8 mouse cellular contexts compared by ENCODE assay signal in genomic region chr17:48585902-48586359, GRCm38 (mm10).
DNase-seq lines count a peak whose midpoint lies in the region; ATAC-seq and TF ChIP-seq lines count a peak whose summit lies in the region.

No protein-coding gene starts in this region.

- WGBS in kidney, embryonic 14.5 days: 7% methylated on average over 14 of the region's 14 CpGs
- 2% methylated on average over 14 of the region's 14 CpGs for WGBS in heart, postnatal 0 days
- WGBS in liver, embryonic 14.5 days (ENCODE audit: insufficient replicate concordance): 3% methylated on average over 14 of the region's 14 CpGs
- 6% methylated on average over 14 of the region's 14 CpGs for WGBS in stomach, embryonic 16.5 days

- TF ChIP-seq POLR2A in brain, embryonic 14.5 days (IDR thresholded peaks at IDR 0.05; ENCODE audit: borderline replicate concordance, extremely low read depth, insufficient read depth, insufficient read length, poor library complexity, severe bottlenecking): no peak

- DNase-seq in kidney, postnatal 36 days: no peak
- DNase-seq in brain, embryonic 14.5 days (ENCODE audit: low read depth): peak; percentile 80
- peak; percentile 77 for DNase-seq in heart, postnatal 0 days (ENCODE audit: low spot score)
- peak in 2 of 3 experiments; percentile 26 to 41 for DNase-seq in liver, embryonic 14.5 days (ENCODE audit: low read depth in 3 of 3, low spot score in 3 of 3)
- no peak for DNase-seq in right cerebral cortex, adult 18-20 months
- no peak for DNase-seq in gastrocnemius, adult 8-10 months (ENCODE audit: low spot score in 2 of 2)

- no peak for TF ChIP-seq CTCF in brain, embryonic 14.5 days (IDR thresholded peaks at IDR 0.05; ENCODE audit: borderline replicate concordance, extremely low read depth, insufficient read depth, insufficient read length)
- no peak for TF ChIP-seq CTCF in heart, postnatal 0 days (IDR thresholded peaks at IDR 0.05; ENCODE audit: low read depth)
- no peak for TF ChIP-seq CTCF in liver, embryonic 14.5 days (IDR thresholded peaks at IDR 0.05; ENCODE audit: low read depth)

- H3K36me3 ChIP-seq in kidney, embryonic 14.5 days (ENCODE audit: control insufficient read depth, insufficient read depth, low read length): no peaks in the 10 kb centered on the region
- H3K36me3 ChIP-seq in heart, postnatal 0 days (replicated peaks; ENCODE audit: control insufficient read depth, insufficient read depth, low read length): no peaks in the 10 kb centered on the region
- H3K36me3 ChIP-seq in liver, embryonic 14.5 days (replicated peaks; ENCODE audit: control insufficient read depth, insufficient read depth, low read depth): no peaks in the 10 kb centered on the region
- H3K36me3 ChIP-seq in stomach, embryonic 16.5 days (ENCODE audit: control insufficient read depth, insufficient read depth, low read length): no peaks in the 10 kb centered on the region

- peak overlapping the region; percentile 19 for H3K4me3 ChIP-seq in kidney, embryonic 14.5 days (ENCODE audit: low read length)
- H3K4me3 ChIP-seq in heart, postnatal 0 days (ENCODE audit: low read depth, low read length): peak overlapping the region; percentile 37
- peak overlapping the region; percentile 20 to 55; a peak in 3 of 4 replicates for H3K4me3 ChIP-seq in liver, embryonic 14.5 days (ENCODE audit: insufficient read depth in 1 of 2, low read depth in 2 of 2, low read length in 2 of 2)
- H3K4me3 ChIP-seq in stomach, embryonic 16.5 days (replicated peaks; ENCODE audit: low read length): peak overlapping the region; percentile 45

- TF ChIP-seq EP300 in heart, postnatal 0 days (IDR thresholded peaks at IDR 0.05; ENCODE audit: low read depth): no peak
- no peak for TF ChIP-seq EP300 in liver, embryonic 14.5 days (IDR thresholded peaks at IDR 0.05; ENCODE audit: low read depth)

- H3K4me1 ChIP-seq in kidney, embryonic 14.5 days (ENCODE audit: control insufficient read depth, insufficient read depth, low read length): peaks cover 4% of the 10 kb centered on the region; the same call in 1 of the 2 replicates
- H3K4me1 ChIP-seq in heart, postnatal 0 days (ENCODE audit: control insufficient read depth, insufficient read depth): peaks cover 11% of the 10 kb centered on the region; the same call in 1 of the 2 replicates
- peaks cover 0 to under 1% of the 10 kb centered on the region in 2 experiments; a peak in 1 of 4 replicates for H3K4me1 ChIP-seq in liver, embryonic 14.5 days (replicated peaks; ENCODE audit: control insufficient read depth in 2 of 2, insufficient read depth in 2 of 2, low read length in 1 of 2)
- H3K4me1 ChIP-seq in stomach, embryonic 16.5 days (ENCODE audit: control insufficient read depth, insufficient read depth, low read length): no peaks in the 10 kb centered on the region

- no peaks in the 10 kb centered on the region for H3K27me3 ChIP-seq in kidney, embryonic 14.5 days (ENCODE audit: control insufficient read depth, insufficient read depth, low read length)
- H3K27me3 ChIP-seq in heart, postnatal 0 days (ENCODE audit: control insufficient read depth, insufficient read depth, low read length): no peaks in the 10 kb centered on the region
- H3K27me3 ChIP-seq in liver, embryonic 14.5 days (ENCODE audit: control insufficient read depth, insufficient read depth, low read length): no peaks in the 10 kb centered on the region
- no peaks in the 10 kb centered on the region for H3K27me3 ChIP-seq in stomach, embryonic 16.5 days (ENCODE audit: control insufficient read depth, insufficient read depth, low read length)

- H3K27ac ChIP-seq in kidney, embryonic 14.5 days (ENCODE audit: low read depth, low read length): no peak overlapping the region
- peak overlapping the region; percentile 46 for H3K27ac ChIP-seq in heart, postnatal 0 days (ENCODE audit: low read depth)
- H3K27ac ChIP-seq in liver, embryonic 14.5 days: no peak overlapping the region
- H3K27ac ChIP-seq in stomach, embryonic 16.5 days (ENCODE audit: low read length): no peak overlapping the region

- peak; percentile 77 for ATAC-seq in kidney, embryonic 14.5 days (ENCODE audit: low FRiP score, low TSS enrichment)
- peak; percentile 91 for ATAC-seq in heart, postnatal 0 days (ENCODE audit: insufficient read depth, low read depth)
- 0 out of 2 replicates have a peak, but pooled peaks have one; percentile 39 for ATAC-seq in liver, embryonic 14.5 days (ENCODE audit: insufficient read depth)
- peak; percentile 73; the same call in 1 of the 2 replicates for ATAC-seq in stomach, embryonic 16.5 days (ENCODE audit: insufficient read depth, low FRiP score)

- peak overlapping the region; percentile 35; the same call in 1 of the 2 replicates for H3K9ac ChIP-seq in kidney, embryonic 14.5 days (ENCODE audit: low read depth, low read length)
- 0 out of 2 replicates have a peak overlapping the region, but pooled peaks have one; percentile 1 for H3K9ac ChIP-seq in heart, postnatal 0 days (replicated peaks; ENCODE audit: low read depth, low read length)
- peak overlapping the region; percentile 7; the same call in 1 of the 2 replicates for H3K9ac ChIP-seq in liver, embryonic 14.5 days (replicated peaks)
- peak overlapping the region; percentile 64 for H3K9ac ChIP-seq in stomach, embryonic 16.5 days (ENCODE audit: low read length)

- H3K9me3 ChIP-seq in kidney, embryonic 14.5 days (ENCODE audit: control insufficient read depth, low read length): no peaks in the 10 kb centered on the region
- no peaks in the 10 kb centered on the region for H3K9me3 ChIP-seq in heart, postnatal 0 days (replicated peaks; ENCODE audit: control insufficient read depth, low read length)
- H3K9me3 ChIP-seq in liver, embryonic 14.5 days (ENCODE audit: control insufficient read depth, low read length): no peaks in the 10 kb centered on the region
- no peaks in the 10 kb centered on the region for H3K9me3 ChIP-seq in stomach, embryonic 16.5 days (replicated peaks; ENCODE audit: control insufficient read depth, low read length)

- H3K4me2 ChIP-seq in kidney, embryonic 14.5 days (replicated peaks; ENCODE audit: low read depth, low read length): peak overlapping the region; percentile 46
- H3K4me2 ChIP-seq in heart, postnatal 0 days (ENCODE audit: low read depth, low read length): peak overlapping the region; percentile 61
- H3K4me2 ChIP-seq in liver, embryonic 14.5 days (ENCODE audit: low read depth): peak overlapping the region; percentile 62
- peak overlapping the region; percentile 56 for H3K4me2 ChIP-seq in stomach, embryonic 16.5 days (ENCODE audit: low read depth, low read length)

Comparison
In these comparisons a context has a peak if more than half of its experiments do, and no peak if none do; other contexts are left out.
1. ATAC-seq: peak in every context shown above with its lines; median percentile 91 in heart, postnatal 0 days; 77 in kidney, embryonic 14.5 days; 73 in stomach, embryonic 16.5 days; 39 in liver, embryonic 14.5 days.
2. H3K9ac ChIP-seq: peak in every context shown above with its lines; median percentile 64 in stomach, embryonic 16.5 days; 35 in kidney, embryonic 14.5 days; 7 in liver, embryonic 14.5 days; 1 in heart, postnatal 0 days.
3. DNase-seq: peak in brain, embryonic 14.5 days (single experiment), heart, postnatal 0 days (single experiment) and liver, embryonic 14.5 days (2 of 3); none in kidney, postnatal 36 days (0 of 2), right cerebral cortex, adult 18-20 months (single experiment) and gastrocnemius, adult 8-10 months (0 of 2).
4. Peak in every context shown above with its lines, with median percentiles within 50 percentile points of each other: H3K4me2 ChIP-seq and H3K4me3 ChIP-seq.